Comparison of ENCODE assay signal across 8 mouse cellular contexts in the genomic region with DNA sequence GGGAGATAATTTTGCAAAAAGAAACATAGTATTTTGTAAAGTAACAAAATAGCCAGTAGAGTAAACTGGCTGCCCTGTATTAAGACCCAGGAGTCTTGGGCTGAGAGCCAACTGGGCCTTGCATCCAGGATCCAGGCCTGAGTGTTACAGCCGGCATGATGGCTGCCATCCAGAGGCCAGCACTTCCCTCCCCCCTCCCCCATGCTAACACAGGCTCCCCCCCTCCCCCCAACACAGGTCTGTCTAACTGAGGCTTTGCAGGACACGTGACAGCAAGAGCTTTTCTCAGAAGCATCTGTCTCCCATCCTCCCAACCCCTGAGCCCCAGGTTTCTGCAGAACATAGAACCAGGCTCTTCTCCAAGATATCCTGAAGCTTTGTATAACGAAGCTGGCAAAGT. TPM values are rescaled to one million over a fixed set of nuclear protein-coding genes. Genes with fewer than 3 reads are reported as not detected.
DNase-seq lines count a peak whose midpoint lies in the region; ATAC-seq lines count a peak whose summit lies in the region.

No protein-coding gene starts in this region.

- peak overlapping the region; percentile 77; the same call in 1 of the 2 replicates for H3K9ac ChIP-seq in liver, embryonic 16.5 days (ENCODE audit: low read depth, low read length)

- H3K27me3 ChIP-seq in liver, embryonic 16.5 days (ENCODE audit: control insufficient read depth, insufficient read depth, low read depth, low read length), result no peaks in the 10 kb centered on the region

- DNase-seq in right cerebral cortex, adult 18-20 months, result peak; percentile 33
- no peak for DNase-seq in right cerebral cortex, postnatal 36 days (ENCODE audit: low spot score in 2 of 2)
- DNase-seq in cerebellum, adult 9-11 months, result peak; percentile 85
- DNase-seq in heart, adult 11 months, result peak; percentile 97
- DNase-seq in kidney, adult 11 months, result peak; percentile 64
- DNase-seq in retina, postnatal 7 days (ENCODE audit: low read depth, low spot score), result peak; percentile 59
- no peak for DNase-seq in urinary bladder, postnatal 10 days (ENCODE audit: low spot score)

- no peak for ATAC-seq in liver, embryonic 16.5 days (ENCODE audit: low read depth)

- 27% methylated on average over 3 of the region's 3 CpGs for WGBS in liver, embryonic 16.5 days (ENCODE audit: insufficient replicate concordance)

- no peaks in the 10 kb centered on the region for H3K36me3 ChIP-seq in liver, embryonic 16.5 days (ENCODE audit: control insufficient read depth, insufficient read depth)

- peak overlapping the region; percentile 81 for H3K4me3 ChIP-seq in liver, embryonic 16.5 days (ENCODE audit: low read depth, low read length)

- peak overlapping the region; percentile 86 for H3K4me2 ChIP-seq in liver, embryonic 16.5 days (ENCODE audit: low read depth, low read length)

- H3K27ac ChIP-seq in liver, embryonic 16.5 days (ENCODE audit: low read length), result no peak overlapping the region

- H3K4me1 ChIP-seq in liver, embryonic 16.5 days (ENCODE audit: control insufficient read depth, low read depth, low read length), result peaks cover 13% of the 10 kb centered on the region

- H3K9me3 ChIP-seq in liver, embryonic 16.5 days (replicated peaks; ENCODE audit: control insufficient read depth, low read length), result no peaks in the 10 kb centered on the region

RNA-seq across cellular contexts. Expression of gene Ndufv3, which starts 1.0 kb away (rescaled TPM):
- polyA plus RNA-seq in liver, embryonic 16.5 days (2015; fragmentation: Nextera tagmentation; extraction: Ambion mirVana), result 169 and 174 TPM in 2 replicates

RNA-seq across cellular contexts. Expression of gene Wdr4, which starts 1.1 kb away (rescaled TPM):
- polyA plus RNA-seq in liver, embryonic 16.5 days (2015; fragmentation: Nextera tagmentation; extraction: Ambion mirVana), result 15.8 and 16.4 TPM in 2 replicates

RNA-seq across cellular contexts. Expression of gene Pknox1, which starts 43.6 kb away (rescaled TPM):
- 10.3 and 11.0 TPM in 2 replicates for polyA plus RNA-seq in liver, embryonic 16.5 days (2015; fragmentation: Nextera tagmentation; extraction: Ambion mirVana)

Comparison
In these comparisons a context has a peak if more than half of its experiments do, and no peak if none do; other contexts are left out.
1. DNase-seq: peak in right cerebral cortex, adult 18-20 months (single experiment), cerebellum, adult 9-11 months (single experiment), heart, adult 11 months (single experiment), kidney, adult 11 months (single experiment) and retina, postnatal 7 days (single experiment); none in right cerebral cortex, postnatal 36 days (0 of 2) and urinary bladder, postnatal 10 days (single experiment).